Mouse (Mus musculus) bone marrow macrophage, adult 2 months (primary cell): ENCODE measurements at regions not wholly inside any gene's neighbourhood (a gene's known extent, or its start where the extent isn't known, plus 50 kb on each side); places are given as distances from the start of the nearest gene placed in this dataset.

Experiments
- CTCF ChIP-seq: IDR thresholded peaks from 2 replicates; pipeline ENCODE4 v1.5.1; 2012; ENCODE audit warnings: low read depth, mild to moderate bottlenecking, low read length, moderate library complexity
- POLR2A ChIP-seq: IDR thresholded peaks from 2 replicates; pipeline ENCODE4 v1.6.1; 2012; ENCODE audit warnings: mild to moderate bottlenecking, low read depth, low read length, borderline replicate concordance

GRCm38 (mm10) chr10:84199035-84199434, 241.4 kb downstream of the Nuak1 start:
- TF ChIP-seq POLR2A, result no peak
- no peak for TF ChIP-seq CTCF
